Mouse (Mus musculus) thymus, adult 2 months (tissue): ENCODE data around the gene Pde11a.

Source experiments
- CTCF ChIP-seq: fragments of 200-500 bp; IDR thresholded peaks from 2 replicates; pipeline ENCODE4 v1.5.1; 2012; ENCODE audit warnings: mild to moderate bottlenecking, control low read depth, low read length, moderate library complexity, borderline replicate concordance; ENCODE audit not compliant: control insufficient read depth, poor library complexity, insufficient read depth; ENCODE audit errors: extremely low read depth
- POLR2A ChIP-seq: fragments of 200-500 bp; IDR thresholded peaks from 2 replicates; pipeline ENCODE4 v1.6.1; 2012; ENCODE audit warnings: mild to moderate bottlenecking, low read length, control low read depth, moderate library complexity; ENCODE audit not compliant: control insufficient read depth, poor library complexity, insufficient read depth; ENCODE audit errors: extremely low read depth

- TF ChIP-seq CTCF (no peak), POLR2A (no peak)
Measured at GRCm38 (mm10) chr2:76052897-76053505, 285.6 kb downstream of the Pde11a start.
